Mouse (Mus musculus): ENCODE results near the gene Tspan17. TPM values are rescaled to one million over a fixed set of nuclear protein-coding genes. Genes with fewer than 3 reads are reported as not detected.
A peak's percentile ranks its signal among the peaks of the same experiment; 100 is the strongest.
"Not testable (repeated sequence)": the region's sequence is repeated elsewhere in the genome, so short reads cannot be mapped to it uniquely, and the experiment has no call there.

Tspan17 gene
- total and polyA plus RNA-seq, 2 experiments from 2014 or later = 43.4 to 100 TPM

DNA sequence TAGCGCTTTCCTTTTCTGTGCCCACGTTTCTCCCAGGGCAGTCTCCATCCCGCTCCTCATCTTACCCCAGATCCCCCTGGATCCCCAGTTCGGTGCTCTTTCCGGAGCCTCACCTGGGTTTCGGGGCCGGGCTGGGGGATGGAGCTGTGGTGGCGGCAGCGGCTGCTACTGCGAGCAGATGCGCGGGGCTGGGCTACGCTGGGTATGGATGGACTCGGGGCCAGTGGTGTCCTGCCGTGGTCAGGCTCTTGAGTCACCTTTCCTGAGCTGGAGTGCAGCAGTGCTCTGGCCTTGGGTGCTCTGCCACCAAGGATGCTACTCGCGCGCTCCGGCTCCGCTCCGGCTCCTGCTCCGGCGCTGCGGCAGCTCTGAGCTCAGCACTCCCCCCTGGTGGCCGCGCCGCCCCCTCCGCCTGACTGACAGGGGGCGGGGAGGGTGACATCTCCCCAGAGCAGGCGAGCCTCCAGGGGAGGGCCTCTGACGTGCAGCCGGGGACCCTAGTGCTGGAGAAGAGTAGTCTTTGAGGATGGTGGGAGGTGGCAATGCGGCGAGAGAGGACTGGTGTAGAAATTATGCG is 22.9 kb upstream of the Tspan17 start, which contains the start of gene Sncb:
TSS of gene Sncb (minus strand) at position 404 of the 577 bp plus-strand sequence.
- peak; percentile 82 for DNase-seq (ENCODE audit: low spot score)
- Histone ChIP-seq H3K27me3 (ENCODE audit: insufficient read depth, low read length) (no peaks in the 10 kb centered on the region; the same call in 1 of the 2 replicates), H3K9ac (replicated peaks; ENCODE audit: low read length, poor library complexity, severe bottlenecking) (peak within 1 kb of the TSS; percentile 83), H3K27ac (ENCODE audit: low read depth, low read length) (peak within 1 kb of the TSS; percentile 82), H3K4me2 (ENCODE audit: low read depth, low read length, poor library complexity, severe bottlenecking) (peak within 1 kb of the TSS; percentile 87), H3K9me3 (ENCODE audit: low read length) (no peaks in the 10 kb centered on the region), H3K4me1 (ENCODE audit: insufficient read depth, low read length) (0 out of 2 replicates have a peak, but pooled peaks cover 3% of the 10 kb centered on the region), H3K4me3 (ENCODE audit: low read depth, low read length) (peak within 1 kb of the TSS; percentile 69), H3K36me3 (ENCODE audit: insufficient read depth, low read length) (peaks cover 7% of the 10 kb centered on the region; the same call in 1 of the 2 replicates)
- under 1% methylated on average over 33 of the region's 35 CpGs for WGBS
- peak; percentile 92 for TF ChIP-seq CTCF (IDR thresholded peaks at IDR 0.05)
- ATAC-seq (ENCODE audit: low FRiP score) = peak; percentile 87

- ATAC-seq (ENCODE audit: low FRiP score) = no peak
- peak overlapping the region; percentile 69 for H3K4me3 ChIP-seq (ENCODE audit: low read depth, low read length)
- H3K27ac ChIP-seq (ENCODE audit: low read depth, low read length) = peak overlapping the region; percentile 82
- peak overlapping the region; percentile 87 for H3K4me2 ChIP-seq (ENCODE audit: low read depth, low read length, poor library complexity, severe bottlenecking)
- 0 out of 2 replicates have a peak overlapping the region, but pooled peaks have one; percentile 83 for H3K9ac ChIP-seq (replicated peaks; ENCODE audit: low read length, poor library complexity, severe bottlenecking)
- no peak for DNase-seq (ENCODE audit: low spot score)
- H3K9me3 ChIP-seq (ENCODE audit: low read length) = no peaks in the 10 kb centered on the region
- no peaks in the 10 kb centered on the region; the same call in 1 of the 2 replicates for H3K27me3 ChIP-seq (ENCODE audit: insufficient read depth, low read length)
- TF ChIP-seq CTCF (IDR thresholded peaks at IDR 0.05) = no peak
- WGBS = 77% methylated on average over 4 of the region's 4 CpGs
- 0 out of 2 replicates have a peak, but pooled peaks cover 3% of the 10 kb centered on the region for H3K4me1 ChIP-seq (ENCODE audit: insufficient read depth, low read length)
- H3K36me3 ChIP-seq (ENCODE audit: insufficient read depth, low read length) = peaks cover 7% of the 10 kb centered on the region; the same call in 1 of the 2 replicates
Observed at GRCm38 (mm10) chr13:54767012-54767411, 22.2 kb upstream of the Tspan17 start.

GRCm38 (mm10) chr13:54780592-54780991 is 8.6 kb upstream of the Tspan17 start:
- peak; percentile 81 for DNase-seq (ENCODE audit: low spot score)
- no peak overlapping the region for H3K9ac ChIP-seq (replicated peaks; ENCODE audit: low read length, poor library complexity, severe bottlenecking)

DNA sequence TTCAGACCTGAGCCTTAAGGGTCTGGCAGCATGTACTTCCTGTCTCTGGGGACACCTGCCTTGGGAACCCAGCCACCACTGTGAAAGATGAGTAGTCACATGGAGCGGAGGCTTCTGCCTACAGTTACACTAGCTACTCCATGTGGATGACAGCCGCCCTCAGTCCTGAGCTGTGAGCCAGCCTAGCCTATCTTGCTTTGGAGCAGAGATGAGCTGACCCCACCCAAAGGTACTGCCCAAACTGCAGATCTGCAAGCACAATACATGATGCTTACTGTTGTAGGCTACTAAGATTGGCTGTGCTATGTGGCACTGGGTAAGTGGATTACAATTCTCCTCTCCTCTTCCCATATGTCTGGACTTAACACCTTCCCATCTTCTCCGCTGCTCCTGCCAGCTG is 8.1 kb upstream of the Tspan17 start:
- no peak for ATAC-seq (ENCODE audit: low FRiP score)
- no peak for TF ChIP-seq CTCF (IDR thresholded peaks at IDR 0.05)
- 86% methylated on average over 3 of the region's 3 CpGs for WGBS
- no peak overlapping the region for H3K4me3 ChIP-seq (ENCODE audit: low read depth, low read length)
- no peak overlapping the region for H3K27ac ChIP-seq (ENCODE audit: low read depth, low read length)
- no peaks in the 10 kb centered on the region for H3K36me3 ChIP-seq (ENCODE audit: insufficient read depth, low read length)
- H3K9ac ChIP-seq (replicated peaks; ENCODE audit: low read length, poor library complexity, severe bottlenecking) = no peak overlapping the region
- H3K4me2 ChIP-seq (ENCODE audit: low read depth, low read length, poor library complexity, severe bottlenecking) = no peak overlapping the region
- H3K4me1 ChIP-seq (ENCODE audit: insufficient read depth, low read length) = no peaks in the 10 kb centered on the region
- H3K27me3 ChIP-seq (ENCODE audit: insufficient read depth, low read length) = no peaks in the 10 kb centered on the region
- no peaks in the 10 kb centered on the region for H3K9me3 ChIP-seq (ENCODE audit: low read length)
- no peak for DNase-seq (ENCODE audit: low spot score)

More at GRCm38 (mm10) chr13:54780592-54780991, 8.6 kb upstream of the Tspan17 start:
- Histone ChIP-seq H3K4me2 (ENCODE audit: low read depth, low read length, poor library complexity, severe bottlenecking) (no peak overlapping the region), H3K4me3 (ENCODE audit: low read depth, low read length) (no peak overlapping the region), H3K9me3 (ENCODE audit: low read length) (no peaks in the 10 kb centered on the region), H3K4me1 (ENCODE audit: insufficient read depth, low read length) (no peaks in the 10 kb centered on the region), H3K27me3 (ENCODE audit: insufficient read depth, low read length) (no peaks in the 10 kb centered on the region), H3K36me3 (ENCODE audit: insufficient read depth, low read length) (no peaks in the 10 kb centered on the region), H3K27ac (ENCODE audit: low read depth, low read length) (no peak overlapping the region)
- ATAC-seq (ENCODE audit: low FRiP score) = no peak
- WGBS = 47% methylated on average over 3 of the region's 3 CpGs
- TF ChIP-seq CTCF (IDR thresholded peaks at IDR 0.05) = no peak

- DNase-seq (ENCODE audit: low spot score) (no peak), ATAC-seq (ENCODE audit: low FRiP score) (no peak)
- H3K9me3 ChIP-seq (ENCODE audit: low read length) = no peaks in the 10 kb centered on the region
- no peaks in the 10 kb centered on the region for H3K4me1 ChIP-seq (ENCODE audit: insufficient read depth, low read length)
- WGBS = 54% methylated on average over 2 of the region's 2 CpGs
- H3K9ac ChIP-seq (replicated peaks; ENCODE audit: low read length, poor library complexity, severe bottlenecking) = no peak overlapping the region
- no peak overlapping the region for H3K4me2 ChIP-seq (ENCODE audit: low read depth, low read length, poor library complexity, severe bottlenecking)
- no peaks in the 10 kb centered on the region for H3K36me3 ChIP-seq (ENCODE audit: insufficient read depth, low read length)
- H3K4me3 ChIP-seq (ENCODE audit: low read depth, low read length) = no peak overlapping the region
- H3K27me3 ChIP-seq (ENCODE audit: insufficient read depth, low read length) = no peaks in the 10 kb centered on the region
- no peak for TF ChIP-seq CTCF (IDR thresholded peaks at IDR 0.05)
- no peak overlapping the region for H3K27ac ChIP-seq (ENCODE audit: low read depth, low read length)
Observed at GRCm38 (mm10) chr13:54783235-54783634, 5.9 kb upstream of the Tspan17 start.

- H3K36me3 ChIP-seq (ENCODE audit: insufficient read depth, low read length) = no peaks in the 10 kb centered on the region
- DNase-seq (ENCODE audit: low spot score) (no peak), ATAC-seq (ENCODE audit: low FRiP score) (no peak)
- no peak within 1 kb of the TSS for H3K27ac ChIP-seq (ENCODE audit: low read depth, low read length)
- no peak for TF ChIP-seq CTCF (IDR thresholded peaks at IDR 0.05)
- H3K4me1 ChIP-seq (ENCODE audit: insufficient read depth, low read length) = no peaks in the 10 kb centered on the region
- no peak within 1 kb of the TSS for H3K4me3 ChIP-seq (ENCODE audit: low read depth, low read length)
- no peaks in the 10 kb centered on the region for H3K27me3 ChIP-seq (ENCODE audit: insufficient read depth, low read length)
- no peak within 1 kb of the TSS for H3K9ac ChIP-seq (replicated peaks; ENCODE audit: low read length, poor library complexity, severe bottlenecking)
- 92% methylated on average over 4 of the region's 4 CpGs for WGBS
- no peaks in the 10 kb centered on the region for H3K9me3 ChIP-seq (ENCODE audit: low read length)
- no peak within 1 kb of the TSS for H3K4me2 ChIP-seq (ENCODE audit: low read depth, low read length, poor library complexity, severe bottlenecking)
Observed at GRCm38 (mm10) chr13:54783698-54784097, 5.5 kb upstream of the Tspan17 start, which contains the start of gene Eif4e1b. Eif4e1b (plus strand) TSS chr13:54783998.

DNA sequence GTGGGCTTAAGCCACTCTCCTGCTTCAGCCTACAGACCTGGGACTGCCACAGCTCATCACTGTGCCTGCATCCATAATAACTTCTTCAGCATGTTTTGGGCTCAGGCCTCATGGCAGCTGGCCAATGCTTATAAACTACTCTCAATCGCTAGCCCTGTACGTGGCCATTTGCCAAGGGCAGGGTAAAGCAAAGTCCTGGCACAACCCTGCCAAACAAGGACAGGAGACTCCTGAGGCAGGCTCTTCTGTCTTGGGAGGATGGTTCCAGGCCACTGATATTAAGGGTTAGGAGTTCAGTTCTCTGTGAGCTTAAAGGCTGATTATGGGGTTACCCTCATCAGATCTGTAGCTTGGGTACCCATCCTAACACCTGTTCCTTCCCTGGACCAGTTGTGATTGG is 1.6 kb upstream of the Tspan17 start:
- not testable (repeated sequence) for DNase-seq (ENCODE audit: low spot score); H3K4me2 ChIP-seq (ENCODE audit: low read depth, low read length, poor library complexity, severe bottlenecking); H3K27me3 ChIP-seq (ENCODE audit: insufficient read depth, low read length); H3K9me3 ChIP-seq (ENCODE audit: low read length); H3K9ac ChIP-seq (replicated peaks; ENCODE audit: low read length, poor library complexity, severe bottlenecking); H3K4me1 ChIP-seq (ENCODE audit: insufficient read depth, low read length); H3K27ac ChIP-seq (ENCODE audit: low read depth, low read length); ATAC-seq (ENCODE audit: low FRiP score); H3K4me3 ChIP-seq (ENCODE audit: low read depth, low read length); H3K36me3 ChIP-seq (ENCODE audit: insufficient read depth, low read length)
- WGBS = 49% methylated on average over 2 of the region's 2 CpGs

Data from midbrain, postnatal 0 days (tissue).